Mouse (Mus musculus): ENCODE data around the gene Grk3.
A peak's percentile ranks its signal among the peaks of the same experiment; 100 is the strongest.

Gene Grk3

DNA sequence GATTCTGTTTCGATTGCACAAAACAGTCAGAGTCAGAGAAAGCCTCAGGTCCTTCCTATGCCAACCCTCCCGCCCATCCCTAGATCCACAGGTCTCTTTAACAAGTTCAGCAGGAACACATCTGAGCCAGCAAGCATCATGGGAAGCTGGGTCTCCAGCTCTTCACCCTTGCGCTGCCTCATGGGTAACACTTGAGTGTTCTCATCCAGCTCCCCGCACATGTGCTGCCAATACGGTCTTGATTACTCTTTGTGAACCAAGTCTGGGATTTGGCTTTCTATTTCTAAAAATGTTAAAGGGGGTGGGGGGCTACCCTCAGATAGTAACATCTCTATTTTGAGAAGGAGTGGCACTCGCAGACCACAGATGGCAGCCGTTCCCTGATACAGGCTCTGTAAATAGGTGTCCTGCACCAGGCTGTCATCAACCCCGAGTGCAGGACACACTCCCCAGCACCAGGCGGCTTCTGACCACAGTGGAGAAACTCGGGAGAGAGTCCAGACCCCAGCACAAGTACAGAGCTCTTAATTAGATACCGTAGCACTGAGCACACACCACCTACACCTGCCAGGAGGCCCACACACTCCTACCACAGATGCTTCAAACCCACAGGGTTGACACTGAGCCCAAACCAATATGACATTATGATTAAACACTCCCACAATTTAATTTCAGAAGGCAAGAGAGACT lies 82.6 kb downstream of the Grk3 start:
- no peak for DNase-seq (ENCODE audit: low spot score)

- DNase-seq (ENCODE audit: low spot score): no peak
Measured at GRCm38 (mm10) chr5:112931901-112932300, 83.7 kb downstream of the Grk3 start.

DNA sequence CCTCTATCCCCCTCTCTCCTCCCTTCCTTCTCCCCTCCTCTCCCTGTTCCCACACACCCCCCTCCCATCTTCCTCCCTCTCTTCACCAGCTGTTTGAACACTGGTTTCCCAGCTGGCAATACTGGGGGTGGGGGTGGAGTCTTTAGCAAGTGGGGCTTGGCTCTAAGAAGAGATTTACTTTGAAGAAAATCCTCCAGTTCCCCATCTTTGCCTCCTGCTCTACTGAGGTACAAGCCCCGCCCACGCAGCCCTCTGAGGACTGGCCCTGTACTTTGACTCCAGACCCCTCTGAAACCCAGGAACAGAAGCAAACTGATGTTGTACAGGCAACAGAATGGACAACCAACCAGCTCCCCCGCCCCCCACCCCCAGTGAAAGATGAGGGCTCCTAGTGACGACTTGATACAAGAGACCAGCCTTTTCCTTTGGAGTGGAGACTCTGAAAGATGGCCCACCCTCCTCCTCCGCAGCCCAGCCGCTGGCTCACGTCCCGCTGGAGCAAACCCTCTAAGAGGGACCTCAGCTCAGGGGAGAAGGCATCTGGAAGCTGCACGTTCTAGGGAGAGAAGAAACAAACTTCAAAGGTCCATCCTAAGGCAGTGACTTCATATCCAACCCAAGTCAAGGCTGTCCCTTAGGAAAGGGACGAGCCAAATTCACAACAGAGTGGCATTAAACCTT lies 87.2 kb downstream of the Grk3 start:
- no peak for DNase-seq (ENCODE audit: low spot score)

GRCm38 (mm10) chr5:112925422-112925821 lies 90.2 kb downstream of the Grk3 start:
- DNase-seq (ENCODE audit: low spot score): no peak

DNA sequence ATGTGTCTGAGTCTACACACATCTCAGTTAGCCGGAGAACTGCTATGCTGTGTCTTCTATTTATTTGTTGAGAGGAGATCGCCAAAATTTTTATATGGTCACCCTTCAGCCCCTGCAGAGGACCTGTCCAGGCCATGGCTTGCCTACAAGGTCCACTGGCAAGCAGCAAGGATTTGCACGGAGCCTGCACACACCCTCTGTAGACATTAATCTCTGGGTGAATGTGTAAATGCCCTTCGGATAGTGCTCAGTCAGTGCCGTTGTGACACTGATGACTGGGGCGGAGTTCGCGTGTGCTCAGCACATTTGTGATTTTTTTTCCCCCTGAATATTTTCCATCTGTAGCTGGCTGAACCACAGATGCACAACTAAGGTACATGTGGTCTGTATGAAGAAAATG lies 90.8 kb downstream of the Grk3 start:
- no peak for DNase-seq (ENCODE audit: low spot score)

DNA sequence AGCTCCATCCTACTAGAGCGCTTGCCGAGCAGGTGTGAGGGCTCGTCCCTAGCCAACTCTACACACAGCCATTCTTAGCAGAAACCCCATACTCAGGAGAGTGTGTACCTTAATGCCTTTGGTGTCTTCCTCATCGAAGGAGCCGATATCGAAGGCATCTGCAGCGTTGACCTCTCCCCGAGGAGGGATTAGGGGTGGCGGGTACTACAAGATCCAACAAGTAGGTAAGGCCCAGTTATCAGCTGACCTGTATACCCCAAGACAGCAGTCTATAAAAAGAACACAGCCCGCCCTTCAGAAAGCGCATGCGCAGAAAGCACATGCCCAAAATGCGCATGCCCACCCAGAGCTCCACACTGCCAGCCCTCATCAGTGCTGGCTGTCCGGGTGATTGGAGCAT lies 91.8 kb downstream of the Grk3 start:
- no peak for DNase-seq (ENCODE audit: low spot score)

GRCm38 (mm10) chr5:112921914-112922313 lies 93.7 kb downstream of the Grk3 start:
- DNase-seq (ENCODE audit: low spot score): no peak

GRCm38 (mm10) chr5:112910381-112910780 lies 105.2 kb downstream of the Grk3 start:
- DNase-seq (ENCODE audit: low spot score): no peak

DNA sequence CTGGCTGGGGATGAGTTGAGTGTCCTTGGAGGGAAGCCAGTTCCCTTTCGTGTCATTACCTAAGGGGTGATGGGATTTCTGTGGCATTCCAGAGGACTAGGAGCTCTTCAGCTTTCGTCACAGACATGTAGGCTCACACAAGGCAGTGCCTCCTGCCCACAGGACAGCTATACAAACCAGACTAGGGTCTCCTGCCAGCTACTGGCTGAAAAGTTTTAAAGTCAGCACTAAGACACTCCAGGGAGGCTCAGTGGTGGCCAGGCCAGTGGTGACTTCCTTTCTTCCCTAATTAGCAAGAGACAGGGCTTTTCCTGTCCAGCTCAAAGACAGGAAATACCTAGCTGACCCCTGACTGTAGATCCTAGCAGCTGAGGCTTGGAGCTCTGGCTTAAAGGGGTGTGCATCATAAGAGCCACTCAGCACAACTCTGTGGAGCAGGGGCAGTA lies 107.4 kb downstream of the Grk3 start:
- no peak for DNase-seq (ENCODE audit: low spot score)

DNA sequence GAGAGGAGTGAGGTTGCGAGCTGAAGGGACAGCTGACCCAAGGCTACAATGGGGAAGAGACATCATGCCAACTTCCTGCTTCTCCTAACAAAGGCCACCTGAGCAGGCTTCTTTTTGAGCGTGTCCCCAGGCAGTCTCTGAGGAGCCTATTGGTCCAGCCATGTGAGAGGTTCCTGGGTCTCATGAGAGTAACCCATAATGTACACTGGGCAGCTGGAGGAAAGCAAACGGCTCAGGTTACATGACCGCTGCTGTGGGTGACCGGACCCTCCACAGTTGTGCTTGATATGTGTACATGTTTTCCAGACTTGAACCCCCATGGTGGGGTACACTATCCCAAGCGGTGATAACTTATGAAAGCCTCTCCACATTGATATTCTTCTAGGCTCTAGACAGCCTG lies 108.1 kb downstream of the Grk3 start:
- DNase-seq (ENCODE audit: low spot score): no peak

DNA sequence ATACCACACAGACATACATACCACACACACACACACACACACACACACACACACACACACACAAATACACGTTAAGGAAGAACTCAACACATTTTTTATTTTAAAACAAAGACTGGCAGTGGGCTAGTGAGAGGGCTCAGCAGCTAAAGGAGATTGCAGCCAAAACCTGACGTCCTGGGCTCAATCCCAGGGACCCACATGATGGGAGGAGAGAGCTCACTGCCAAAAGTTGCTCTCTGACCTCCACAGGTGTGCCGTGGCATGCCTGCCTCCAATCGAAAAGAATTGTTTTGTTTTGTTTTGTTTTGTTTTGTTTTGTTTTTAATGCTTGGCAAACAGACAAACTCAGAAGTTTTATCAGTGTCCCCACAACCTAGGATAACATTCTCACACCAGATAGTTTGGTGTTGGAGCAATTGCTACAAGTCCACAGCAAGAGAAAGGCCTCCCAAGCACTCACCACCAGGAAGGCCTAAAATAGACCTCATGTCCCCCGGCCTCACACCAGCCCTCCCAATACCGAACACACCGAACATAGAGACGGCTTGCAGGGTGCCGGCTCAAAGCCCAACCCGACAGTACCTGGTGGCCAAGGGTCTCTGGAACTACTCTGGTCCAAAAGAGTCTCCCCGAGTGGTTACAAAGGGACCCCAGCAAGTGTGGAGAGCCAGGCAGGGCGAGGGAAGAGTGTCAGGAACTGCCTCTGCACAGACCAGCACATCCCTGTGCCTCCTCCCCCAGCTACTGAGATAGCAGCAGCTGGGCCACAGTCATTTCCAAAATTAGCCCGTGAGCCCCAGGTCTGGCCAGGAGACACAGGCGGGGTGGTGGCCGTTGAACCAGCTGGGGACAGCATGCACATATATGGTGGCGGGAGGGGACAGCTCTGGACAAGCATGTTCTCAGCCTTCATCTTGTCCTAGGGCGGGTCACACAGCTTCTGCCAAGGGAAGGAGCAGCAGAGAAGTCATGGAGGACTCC lies 119.6 kb downstream of the Grk3 start, which contains the start of gene Myo18b:
TSS of gene Myo18b (minus strand) at position 689 of the 981 bp plus-strand sequence.
- no peak for DNase-seq (ENCODE audit: low spot score)

- no peak for DNase-seq (ENCODE audit: low spot score)
Measured at GRCm38 (mm10) chr5:112893462-112894060, 122.0 kb downstream of the Grk3 start.

DNA sequence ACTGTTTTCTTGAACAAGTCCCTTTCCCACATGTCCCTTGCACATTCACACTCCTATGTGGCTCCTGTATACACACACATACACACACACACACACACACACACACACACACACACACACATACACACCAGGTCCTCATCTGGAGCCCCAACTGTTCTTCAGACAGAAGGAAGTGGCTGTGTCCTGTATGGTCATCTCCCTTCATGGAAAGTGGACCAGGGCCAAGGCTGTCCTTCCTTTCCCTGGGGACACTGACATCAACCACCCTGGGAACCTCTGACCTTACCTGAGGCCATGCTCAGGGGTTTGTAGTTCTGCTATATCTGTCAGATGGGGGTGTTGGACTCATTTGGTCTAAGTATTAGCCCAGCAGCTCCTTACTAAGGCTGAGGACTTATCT lies 123.2 kb downstream of the Grk3 start:
- no peak for DNase-seq (ENCODE audit: low spot score)

GRCm38 (mm10) chr5:112888651-112889050 lies 126.9 kb downstream of the Grk3 start:
- DNase-seq (ENCODE audit: low spot score): no peak

- no peak for DNase-seq (ENCODE audit: low spot score)
Measured at GRCm38 (mm10) chr5:112886687-112887491, 128.7 kb downstream of the Grk3 start.

DNA sequence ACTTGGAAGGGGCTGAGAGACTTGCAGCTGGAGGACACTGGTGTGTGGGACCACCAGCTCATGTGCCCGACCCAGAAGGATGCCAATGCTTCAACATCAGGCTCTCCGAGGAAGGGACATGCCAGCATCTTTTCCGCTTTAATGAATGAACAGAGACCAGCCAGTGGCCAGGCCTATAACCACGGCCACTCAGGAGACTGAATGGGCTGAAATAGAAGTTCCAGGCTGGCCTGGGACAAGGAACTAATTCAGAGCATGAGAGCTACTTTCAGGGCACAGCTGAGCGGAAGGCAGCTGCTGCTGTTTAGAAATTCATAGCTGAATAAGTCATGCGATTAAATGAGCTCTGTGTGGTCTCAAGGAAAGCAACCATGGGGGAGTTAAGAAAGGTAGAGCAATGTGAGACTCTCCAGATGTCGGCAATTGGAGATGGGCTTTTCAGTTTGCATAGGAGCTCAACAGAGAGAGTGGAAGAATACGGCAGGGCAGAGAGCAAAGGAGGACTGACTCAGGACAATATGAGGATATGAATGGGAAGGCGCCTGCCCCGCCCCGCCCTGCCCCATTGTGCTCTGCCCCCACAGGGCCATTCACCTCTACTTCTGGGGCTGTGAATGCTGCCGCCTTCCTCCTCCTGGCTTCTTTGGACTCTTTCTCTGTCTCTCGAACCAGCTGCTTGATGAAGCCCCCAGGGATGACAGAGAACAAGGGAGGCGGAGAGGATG lies 138.0 kb downstream of the Grk3 start:
- no peak for DNase-seq (ENCODE audit: low spot score)

- DNase-seq (ENCODE audit: low spot score): peak; percentile 44
Measured at GRCm38 (mm10) chr5:112876846-112877390, 138.7 kb downstream of the Grk3 start.

- no peak for DNase-seq (ENCODE audit: low spot score)
Measured at GRCm38 (mm10) chr5:112872999-112873398, 142.6 kb downstream of the Grk3 start.

DNA sequence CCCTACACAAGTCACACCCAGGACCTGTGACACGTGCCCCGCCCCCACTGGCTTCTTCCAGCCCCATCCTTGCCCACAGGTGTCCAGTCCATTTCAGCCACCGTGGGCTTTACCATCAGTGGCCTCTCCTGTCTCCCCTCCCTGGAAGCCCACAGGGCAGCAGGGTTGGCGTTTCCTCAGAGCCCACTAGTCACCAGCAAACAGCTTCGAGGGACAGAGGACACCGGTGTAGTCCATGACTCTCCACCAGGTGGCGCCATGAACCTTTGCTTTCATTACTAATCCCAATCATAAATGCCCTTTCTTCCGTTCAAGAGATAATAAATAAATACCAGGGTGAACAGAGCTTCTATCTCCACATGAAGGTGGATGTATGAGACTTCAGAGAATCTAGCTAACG lies 144.9 kb downstream of the Grk3 start:
- DNase-seq (ENCODE audit: low spot score): no peak

DNA sequence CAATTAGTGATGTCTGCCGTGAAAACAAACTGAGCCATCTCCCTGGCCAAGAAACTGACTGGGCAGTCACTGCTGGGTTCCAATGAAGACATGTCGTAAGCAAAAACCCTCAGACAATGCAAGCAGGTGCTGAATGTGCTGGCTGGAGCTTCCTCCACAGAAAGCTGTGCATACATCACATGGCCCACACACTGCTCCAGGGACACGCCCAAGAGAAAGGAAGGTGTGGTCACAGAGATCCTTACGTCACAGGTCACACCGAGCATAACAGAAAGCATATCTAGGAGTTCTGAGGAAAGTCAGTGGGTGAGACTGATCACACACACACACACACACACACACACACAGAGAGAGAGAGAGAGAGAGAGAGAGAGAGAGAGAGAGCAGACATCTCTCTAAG lies 147.0 kb downstream of the Grk3 start:
- no peak for DNase-seq (ENCODE audit: low spot score)
